Mouse (Mus musculus) left cerebral cortex, postnatal 36 days (tissue): ENCODE data around the gene Gm5447. TPM values are rescaled to one million over a fixed set of nuclear protein-coding genes. Genes with fewer than 3 reads are reported as not detected.
A peak's percentile ranks its signal among the peaks of the same experiment; 100 is the strongest.

Experiments
- DNase-seq, 2 experiments: peaks; one replicate each; pipeline ENCODE4 v3.0.0; 2021 to 2022; ENCODE audit warnings: low spot score in 2 of 2, mixed read lengths in 1 of 2
- intact Hi-C: fragments of 180-260 bp; cut with DNase I; formaldehyde crosslinking; loops from one replicate; pipeline ENCODE4 v1.15.1; 2025
- total RNA-seq, 2 experiments: library from RNA; stranded (reverse); gene quantifications; 2 replicates each; pipeline ENCODE4 v1.2.3; 2021

The Gm5447 gene
- total RNA-seq, 2 experiments from 2014 or later: 0.36 TPM; not detected in 1

GRCm38 (mm10) chr13:30985598-30986466, 11.8 kb downstream of the Gm5447 start:
- intact Hi-C loops: loop anchor here (5.0 kb wide), 2 partner anchors 94 to 641 kb away; partner anchors contain the start of gene Foxf2

GRCm38 (mm10) chr13:30986934-30987455, 13.0 kb downstream of the Gm5447 start:
- intact Hi-C loops: loop anchor here (5.0 kb wide), 2 partner anchors 95 to 640 kb away; partner anchors contain the start of gene Foxf2

More at GRCm38 (mm10) chr13:30985598-30986466, 11.8 kb downstream of the Gm5447 start:
- peak; percentile 19 to 31 for DNase-seq

GRCm38 (mm10) chr13:30987686-30988085, 13.7 kb downstream of the Gm5447 start:
- no peak for DNase-seq
- intact Hi-C loops: loop anchor here (5.0 kb wide), 2 partner anchors 95 to 640 kb away; partner anchors contain the start of gene Foxf2

More at GRCm38 (mm10) chr13:30986934-30987455, 13.0 kb downstream of the Gm5447 start:
- no peak for DNase-seq

GRCm38 (mm10) chr13:30989710-30990109, 15.7 kb downstream of the Gm5447 start:
- DNase-seq: no peak
- intact Hi-C loops: loop anchor here (5.0 kb wide), 2 partner anchors 97 to 638 kb away; partner anchors contain the start of gene Foxf2

GRCm38 (mm10) chr13:30990233-30990632, 16.2 kb downstream of the Gm5447 start:
- intact Hi-C loops: no loop called here
- no peak for DNase-seq

- intact Hi-C loops: no loop called here
- peak; percentile 35 to 44 for DNase-seq
These were observed 19.8 kb downstream of the Gm5447 start for GRCm38 (mm10) chr13:30993819-30994218.

- DNase-seq: no peak
- intact Hi-C loops: no loop called here
These were observed 20.4 kb downstream of the Gm5447 start for GRCm38 (mm10) chr13:30994249-30994858.

GRCm38 (mm10) chr13:30997526-30998253, 23.7 kb downstream of the Gm5447 start:
- intact Hi-C loops: no loop called here
- no peak for DNase-seq

GRCm38 (mm10) chr13:30999799-31000198, 25.8 kb downstream of the Gm5447 start:
- intact Hi-C loops: no loop called here
- no peak for DNase-seq

- intact Hi-C loops: no loop called here
- no peak for DNase-seq
These were observed 30.5 kb downstream of the Gm5447 start for GRCm38 (mm10) chr13:31004458-31004857.

GRCm38 (mm10) chr13:31004995-31005394, 31.0 kb downstream of the Gm5447 start:
- intact Hi-C loops: no loop called here
- no peak for DNase-seq

GRCm38 (mm10) chr13:31017545-31017944, 43.5 kb downstream of the Gm5447 start:
- no peak for DNase-seq
- intact Hi-C loops: no loop called here

- intact Hi-C loops: no loop called here
These were observed 47.5 kb downstream of the Gm5447 start for GRCm38 (mm10) chr13:31021514-31021913.

GRCm38 (mm10) chr13:31021927-31022326, 47.9 kb downstream of the Gm5447 start:
- no peak for DNase-seq
- intact Hi-C loops: no loop called here

More at GRCm38 (mm10) chr13:31021514-31021913, 47.5 kb downstream of the Gm5447 start:
- DNase-seq: no peak

GRCm38 (mm10) chr13:31023664-31024063, 49.7 kb downstream of the Gm5447 start:
- no peak for DNase-seq
- intact Hi-C loops: no loop called here

Other genes starting within 250 kb of the Gm5447 start
- under 1 TPM; 0.47 to 0.63 TPM for gene Irf4, start 225.0 kb upstream of the Gm5447 start, total RNA-seq
- gene Hus1b, start 26.4 kb upstream of the Gm5447 start, total RNA-seq: under 1 TPM; 0.54 to 0.91 TPM
- gene Exoc2, start 111 bp upstream of the Gm5447 start, total RNA-seq: 10 to 100 TPM; 40.9 to 41.0 TPM